Mouse (Mus musculus): Measurements from ENCODE around the gene Abhd2. TPM values are rescaled to one million over a fixed set of nuclear protein-coding genes. Genes with fewer than 3 reads are reported as not detected.

The Abhd2 gene
- polyA plus RNA-seq, 1 experiment, result 32.5 TPM

DNA sequence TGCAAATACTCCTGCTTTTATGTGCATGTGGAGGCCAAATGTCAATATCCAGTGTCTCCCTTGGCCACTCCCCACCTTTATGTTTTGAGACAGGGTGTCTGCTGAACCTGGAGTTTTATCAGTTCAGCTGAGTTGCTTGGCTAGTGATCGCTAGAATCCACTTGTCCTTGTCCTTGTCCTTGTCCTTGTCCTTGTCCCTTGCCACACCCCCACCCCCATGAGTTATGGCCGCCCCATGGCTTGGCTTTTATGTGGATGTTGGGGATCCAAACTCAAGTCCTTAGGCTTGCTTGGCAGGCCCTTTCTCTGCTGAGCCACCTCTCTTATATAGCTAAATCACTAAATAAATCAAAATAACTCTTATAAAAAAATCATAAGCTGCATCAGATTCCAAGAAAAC lies 29.6 kb downstream of the Abhd2 start:
- Histone ChIP-seq H3K27ac (ENCODE audit: control insufficient read depth, insufficient read depth, low read length) (no peak overlapping the region), H3K36me3 (ENCODE audit: control insufficient read depth, insufficient read depth, low read length) (no peaks in the 10 kb centered on the region), H3K27me3 (ENCODE audit: control insufficient read depth, insufficient read depth, low read length) (no peaks in the 10 kb centered on the region), H3K4me1 (replicated peaks; ENCODE audit: control insufficient read depth, insufficient read depth, low read length) (peaks cover 19% of the 10 kb centered on the region), H3K4me3 (ENCODE audit: control insufficient read depth, insufficient read depth, low read length) (no peak overlapping the region)
- TF ChIP-seq CTCF (IDR thresholded peaks at IDR 0.05; ENCODE audit: borderline replicate concordance, control insufficient read depth, extremely low read depth, insufficient read depth, low read length, poor library complexity) (no peak), POLR2A (IDR thresholded peaks at IDR 0.05; ENCODE audit: control insufficient read depth, extremely low read depth, insufficient read depth, low read length, poor library complexity) (no peak)
- 100% methylated on average over 2 of the region's 2 CpGs for WGBS
- DNase-seq, result no peak

GRCm38 (mm10) chr7:79303183-79303761 lies 30.3 kb downstream of the Abhd2 start:
- Histone ChIP-seq H3K4me1 (replicated peaks; ENCODE audit: control insufficient read depth, insufficient read depth, low read length) (peaks cover 19% of the 10 kb centered on the region), H3K27me3 (ENCODE audit: control insufficient read depth, insufficient read depth, low read length) (no peaks in the 10 kb centered on the region), H3K4me3 (ENCODE audit: control insufficient read depth, insufficient read depth, low read length) (no peak overlapping the region), H3K36me3 (ENCODE audit: control insufficient read depth, insufficient read depth, low read length) (no peaks in the 10 kb centered on the region), H3K27ac (ENCODE audit: control insufficient read depth, insufficient read depth, low read length) (no peak overlapping the region)
- TF ChIP-seq CTCF (IDR thresholded peaks at IDR 0.05; ENCODE audit: borderline replicate concordance, control insufficient read depth, extremely low read depth, insufficient read depth, low read length, poor library complexity) (no peak), POLR2A (IDR thresholded peaks at IDR 0.05; ENCODE audit: control insufficient read depth, extremely low read depth, insufficient read depth, low read length, poor library complexity) (no peak)
- DNase-seq, result no peak
- 90% methylated on average over 6 of the region's 6 CpGs for WGBS

DNA sequence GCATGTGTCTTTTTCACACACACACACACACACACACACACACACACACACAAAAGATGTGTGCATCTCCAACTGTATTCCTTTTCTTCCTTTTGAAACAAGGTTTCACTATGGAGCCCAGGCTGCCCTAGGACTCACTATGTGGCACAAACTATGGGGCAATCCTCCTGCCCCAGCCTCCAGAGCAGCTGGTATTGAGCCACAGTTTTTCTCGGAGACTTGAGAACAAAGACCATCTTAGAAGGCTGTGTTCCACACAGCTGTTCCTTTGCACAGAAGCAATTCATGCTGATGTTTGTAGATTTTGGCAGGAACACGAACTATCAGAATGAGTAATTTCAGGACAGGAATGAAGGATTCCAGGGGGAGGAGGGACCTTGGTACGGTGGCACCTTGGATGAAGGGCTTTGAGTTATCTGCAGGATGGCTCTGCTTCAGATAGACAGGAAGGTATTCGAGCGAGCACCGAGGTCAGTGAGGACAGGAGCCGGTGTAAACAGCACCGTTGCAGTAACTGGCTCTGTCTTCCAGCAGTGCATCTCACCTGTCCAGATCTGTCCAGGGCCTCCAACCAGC lies 35.5 kb downstream of the Abhd2 start:
- no peak for DNase-seq
- TF ChIP-seq CTCF (IDR thresholded peaks at IDR 0.05; ENCODE audit: borderline replicate concordance, control insufficient read depth, extremely low read depth, insufficient read depth, low read length, poor library complexity) (no peak), POLR2A (IDR thresholded peaks at IDR 0.05; ENCODE audit: control insufficient read depth, extremely low read depth, insufficient read depth, low read length, poor library complexity) (no peak)
- H3K36me3 ChIP-seq (ENCODE audit: control insufficient read depth, insufficient read depth, low read length), result no peaks in the 10 kb centered on the region
- no peak overlapping the region for H3K4me3 ChIP-seq (ENCODE audit: control insufficient read depth, insufficient read depth, low read length)
- H3K27ac ChIP-seq (ENCODE audit: control insufficient read depth, insufficient read depth, low read length), result no peak overlapping the region
- WGBS, result 89% methylated on average over 8 of the region's 8 CpGs
- H3K27me3 ChIP-seq (ENCODE audit: control insufficient read depth, insufficient read depth, low read length), result no peaks in the 10 kb centered on the region
- H3K4me1 ChIP-seq (replicated peaks; ENCODE audit: control insufficient read depth, insufficient read depth, low read length), result peaks cover 17% of the 10 kb centered on the region

DNA sequence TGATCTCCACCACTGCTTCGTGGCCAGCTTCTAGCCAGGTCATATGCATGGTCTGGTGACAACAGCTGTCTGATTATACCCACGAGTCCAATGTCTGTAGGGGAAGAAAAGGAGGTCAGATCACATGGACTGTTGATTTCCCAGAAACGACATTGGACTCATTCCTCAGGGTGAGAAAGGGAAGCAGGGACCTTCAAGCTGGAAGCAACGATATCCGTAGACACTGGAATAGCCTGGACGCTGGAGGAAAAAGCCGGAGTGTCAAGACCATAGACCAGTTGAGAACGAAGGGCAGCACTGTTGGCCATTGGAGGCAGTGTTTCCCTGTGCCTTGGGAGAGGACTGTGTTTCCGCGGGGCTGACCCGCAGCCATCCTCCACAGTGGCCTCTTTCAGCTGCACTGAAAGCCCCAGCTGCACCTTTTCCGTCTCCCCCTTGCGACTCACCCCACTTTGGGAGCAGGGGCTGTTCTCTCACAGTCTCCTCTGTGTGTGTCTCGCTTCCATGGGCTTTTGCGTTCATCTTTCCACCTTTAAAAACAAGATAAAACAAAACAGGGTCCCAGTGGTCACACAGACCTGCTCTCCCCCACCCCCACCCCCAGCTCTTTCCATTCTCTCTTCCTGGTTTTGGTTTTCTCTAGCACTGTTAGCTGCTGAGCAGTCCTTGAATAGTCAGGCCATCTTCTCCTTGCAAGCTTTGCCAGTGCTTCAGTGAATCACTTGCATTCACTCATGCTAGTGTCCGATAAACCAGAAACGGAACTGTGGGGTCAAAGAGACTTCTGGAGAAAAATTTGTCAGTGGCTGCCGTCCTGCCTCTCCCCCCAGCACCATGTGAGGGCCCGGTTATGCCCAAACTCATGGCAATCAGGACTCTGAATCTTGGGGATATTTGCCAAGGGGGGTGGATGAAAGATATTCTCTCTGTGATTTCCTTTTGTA lies 36.5 kb downstream of the Abhd2 start:
- H3K27ac ChIP-seq (ENCODE audit: control insufficient read depth, insufficient read depth, low read length), result no peak overlapping the region
- 80% methylated on average over 19 of the region's 19 CpGs for WGBS
- TF ChIP-seq POLR2A (IDR thresholded peaks at IDR 0.05; ENCODE audit: control insufficient read depth, extremely low read depth, insufficient read depth, low read length, poor library complexity) (no peak), CTCF (IDR thresholded peaks at IDR 0.05; ENCODE audit: borderline replicate concordance, control insufficient read depth, extremely low read depth, insufficient read depth, low read length, poor library complexity) (no peak)

DNA sequence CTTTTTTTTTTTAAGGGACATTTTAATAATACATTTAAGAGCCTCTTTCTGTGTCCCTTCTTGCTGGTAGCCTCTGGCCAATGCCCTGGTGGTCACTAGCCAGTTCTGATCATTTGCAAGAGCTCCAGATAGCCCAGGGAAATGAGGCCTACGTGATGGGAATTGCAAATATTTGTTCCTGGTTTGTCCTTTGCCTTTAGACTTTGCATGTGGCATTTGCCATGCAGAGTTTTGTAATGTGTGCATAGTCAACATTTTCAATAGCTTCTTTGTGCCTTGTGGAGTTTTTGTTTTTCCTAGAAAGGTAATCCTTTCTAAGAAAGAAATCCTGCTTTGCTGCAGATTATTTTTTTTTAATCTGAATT lies 37.2 kb downstream of the Abhd2 start:
- no peak overlapping the region for H3K27ac ChIP-seq (ENCODE audit: control insufficient read depth, insufficient read depth, low read length)
- 87% methylated on average over 1 of the region's 1 CpGs for WGBS

More for the DNA sequence above, 36.5 kb downstream of the Abhd2 start:
- Histone ChIP-seq H3K4me3 (ENCODE audit: control insufficient read depth, insufficient read depth, low read length) (no peak overlapping the region), H3K36me3 (ENCODE audit: control insufficient read depth, insufficient read depth, low read length) (no peaks in the 10 kb centered on the region), H3K4me1 (replicated peaks; ENCODE audit: control insufficient read depth, insufficient read depth, low read length) (peaks cover 24% of the 10 kb centered on the region), H3K27me3 (ENCODE audit: control insufficient read depth, insufficient read depth, low read length) (no peaks in the 10 kb centered on the region)
- DNase-seq, result no peak

DNA sequence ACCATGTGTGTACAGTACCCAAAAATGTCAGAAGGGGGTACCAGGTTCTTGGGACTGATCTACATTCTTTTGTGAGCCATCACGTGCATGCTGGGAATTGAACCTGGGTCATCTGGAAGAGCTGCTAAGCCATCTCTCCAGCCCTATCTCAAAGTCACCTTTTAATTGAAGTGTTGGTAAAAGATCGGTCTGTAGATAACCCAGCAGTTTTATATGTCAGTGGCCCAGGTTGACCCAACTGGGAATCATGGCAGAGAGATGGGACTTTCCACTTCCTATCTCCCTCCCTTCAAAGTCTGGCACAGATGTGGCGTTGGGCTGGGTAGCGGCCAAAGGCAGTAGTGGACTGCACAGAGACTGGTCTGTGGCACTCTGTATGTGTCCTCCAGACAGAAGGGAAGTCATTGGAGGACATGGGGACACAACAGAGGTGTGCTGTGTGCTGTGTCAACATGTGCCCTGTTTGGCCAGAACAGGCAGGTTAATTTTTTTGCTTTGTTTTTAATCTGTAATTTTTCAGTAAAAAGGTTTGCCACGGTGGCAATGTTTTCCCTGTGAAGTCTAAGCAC lies 38.5 kb downstream of the Abhd2 start:
- no peak overlapping the region for H3K4me3 ChIP-seq (ENCODE audit: control insufficient read depth, insufficient read depth, low read length)
- no peak for DNase-seq
- no peaks in the 10 kb centered on the region for H3K27me3 ChIP-seq (ENCODE audit: control insufficient read depth, insufficient read depth, low read length)
- no peaks in the 10 kb centered on the region for H3K36me3 ChIP-seq (ENCODE audit: control insufficient read depth, insufficient read depth, low read length)
- H3K27ac ChIP-seq (ENCODE audit: control insufficient read depth, insufficient read depth, low read length), result no peak overlapping the region
- WGBS, result 94% methylated on average over 5 of the region's 5 CpGs
- peaks cover 38% of the 10 kb centered on the region for H3K4me1 ChIP-seq (replicated peaks; ENCODE audit: control insufficient read depth, insufficient read depth, low read length)
- TF ChIP-seq CTCF (IDR thresholded peaks at IDR 0.05; ENCODE audit: borderline replicate concordance, control insufficient read depth, extremely low read depth, insufficient read depth, low read length, poor library complexity) (no peak), POLR2A (IDR thresholded peaks at IDR 0.05; ENCODE audit: control insufficient read depth, extremely low read depth, insufficient read depth, low read length, poor library complexity) (no peak)

More for the DNA sequence above, 37.2 kb downstream of the Abhd2 start:
- Histone ChIP-seq H3K36me3 (ENCODE audit: control insufficient read depth, insufficient read depth, low read length) (no peaks in the 10 kb centered on the region), H3K4me1 (replicated peaks; ENCODE audit: control insufficient read depth, insufficient read depth, low read length) (peaks cover 31% of the 10 kb centered on the region), H3K27me3 (ENCODE audit: control insufficient read depth, insufficient read depth, low read length) (no peaks in the 10 kb centered on the region), H3K4me3 (ENCODE audit: control insufficient read depth, insufficient read depth, low read length) (no peak overlapping the region)
- no peak for TF ChIP-seq POLR2A (IDR thresholded peaks at IDR 0.05; ENCODE audit: control insufficient read depth, extremely low read depth, insufficient read depth, low read length, poor library complexity)
- TF ChIP-seq CTCF (IDR thresholded peaks at IDR 0.05; ENCODE audit: borderline replicate concordance, control insufficient read depth, extremely low read depth, insufficient read depth, low read length, poor library complexity), result no peak
- DNase-seq, result no peak

Measured in thymus, adult 2 months (tissue).